Mouse (Mus musculus) kidney, adult 18-20 months (tissue): Measurements from ENCODE around the gene Syne3.
A peak's percentile ranks its signal among the peaks of the same experiment; 100 is the strongest.

Experiments used
- DNase-seq: peaks from one replicate; pipeline ENCODE4 v3.0.0; 2021

Gene Syne3

DNA sequence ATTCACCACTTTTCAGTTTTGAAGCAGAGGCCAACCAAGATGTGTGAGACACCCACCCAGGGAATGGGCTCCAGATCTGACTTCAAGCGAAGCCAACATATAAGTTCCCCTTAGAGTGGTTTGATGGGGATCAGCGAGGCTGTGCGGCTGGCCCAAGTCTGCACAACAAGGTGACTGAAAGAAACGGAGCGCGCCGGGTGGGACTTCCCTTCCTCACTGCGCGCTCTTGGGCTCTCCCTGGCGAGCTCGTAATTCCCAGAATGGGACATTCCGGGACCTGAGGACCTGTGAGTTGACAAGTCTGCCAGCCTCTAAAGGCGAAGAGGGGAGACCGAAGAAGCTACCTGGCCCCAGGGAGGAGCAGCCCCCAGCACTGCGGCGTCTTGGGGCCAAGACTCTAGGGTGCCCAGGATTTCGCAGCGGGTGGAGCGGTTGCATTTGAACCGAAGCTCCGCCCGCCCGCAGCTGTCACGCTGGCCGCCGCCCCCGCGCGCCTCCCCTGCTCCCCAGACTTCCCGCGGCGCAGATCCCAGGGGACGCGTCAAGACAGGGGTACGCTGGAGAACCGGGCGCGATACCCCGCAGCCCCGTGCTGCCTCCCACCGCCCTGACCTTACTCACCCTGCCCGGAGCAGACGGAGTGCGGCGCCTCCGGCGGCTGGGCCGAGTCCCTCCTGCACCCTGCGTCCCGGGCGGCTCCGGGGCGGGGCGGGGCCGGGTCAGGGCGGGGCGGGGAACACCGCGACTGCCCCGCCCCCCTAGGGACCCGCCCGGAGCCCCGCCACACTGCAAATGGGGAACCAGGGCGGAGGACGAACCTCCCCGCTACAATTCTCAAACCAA, at the start of gene Syne3:
Gene Syne3 (minus strand): TSS at position 440 of the 843 bp plus-strand sequence.
- peak; percentile 92 for DNase-seq

DNA sequence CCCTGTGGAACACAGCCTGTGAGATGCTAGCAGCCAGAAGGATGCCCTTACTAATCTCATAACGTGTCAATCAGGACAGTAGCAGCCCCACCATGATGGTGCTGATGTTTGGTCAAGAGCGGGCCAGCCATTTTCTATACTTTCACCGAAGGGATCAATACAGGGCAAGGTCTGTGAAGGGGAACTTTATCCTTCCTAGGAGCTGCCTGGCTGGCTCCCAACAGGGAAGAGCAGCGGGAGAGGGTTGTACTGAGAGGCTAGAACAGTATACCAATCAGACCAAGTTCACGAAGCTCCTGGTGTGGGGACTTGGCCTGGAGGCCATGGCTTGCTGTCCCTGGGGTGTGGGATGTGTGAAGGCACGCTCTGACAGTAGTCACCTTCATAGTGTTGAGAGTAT, 45.7 kb upstream of the Syne3 start:
- DNase-seq: no peak

DNA sequence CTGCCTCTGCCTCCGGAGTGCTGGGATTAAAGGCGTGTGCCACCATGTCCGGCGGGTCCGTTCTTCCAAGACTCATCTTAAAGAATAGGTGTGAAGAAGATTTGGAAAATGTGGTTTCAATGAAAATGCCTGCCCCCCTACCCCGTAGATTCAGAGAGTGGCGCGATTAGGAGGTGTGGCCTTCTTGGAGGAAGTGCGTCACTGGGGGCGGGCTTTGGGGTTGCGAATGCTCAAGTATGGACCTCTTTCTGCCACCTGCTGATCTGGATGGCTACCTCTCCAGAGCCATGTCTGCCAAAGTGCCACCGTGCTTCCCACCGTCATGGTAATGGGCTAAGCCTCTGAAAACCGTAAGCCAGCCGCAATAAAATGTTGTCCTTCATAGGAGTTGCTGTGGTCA, 44.4 kb upstream of the Syne3 start:
- no peak for DNase-seq

DNA sequence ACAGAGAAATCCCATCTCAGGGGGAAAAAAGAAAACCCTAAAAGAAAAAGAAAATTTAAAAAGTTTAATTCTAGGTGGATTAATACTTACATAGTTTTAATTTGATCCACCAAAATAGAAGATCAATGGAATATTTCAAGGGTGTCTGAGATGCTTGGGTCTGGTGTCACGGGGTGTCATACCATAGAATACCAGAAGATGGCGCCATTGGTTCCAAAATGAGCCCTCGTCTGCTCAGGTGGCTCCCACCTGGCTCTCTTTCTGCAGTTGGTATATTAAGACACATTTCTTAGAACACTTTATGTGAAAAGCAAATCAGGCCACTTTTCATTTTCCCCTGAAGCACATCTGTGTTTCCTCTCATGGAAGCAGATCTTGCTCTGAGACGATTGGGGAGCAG, 41.3 kb upstream of the Syne3 start:
- peak; percentile 63 for DNase-seq

DNA sequence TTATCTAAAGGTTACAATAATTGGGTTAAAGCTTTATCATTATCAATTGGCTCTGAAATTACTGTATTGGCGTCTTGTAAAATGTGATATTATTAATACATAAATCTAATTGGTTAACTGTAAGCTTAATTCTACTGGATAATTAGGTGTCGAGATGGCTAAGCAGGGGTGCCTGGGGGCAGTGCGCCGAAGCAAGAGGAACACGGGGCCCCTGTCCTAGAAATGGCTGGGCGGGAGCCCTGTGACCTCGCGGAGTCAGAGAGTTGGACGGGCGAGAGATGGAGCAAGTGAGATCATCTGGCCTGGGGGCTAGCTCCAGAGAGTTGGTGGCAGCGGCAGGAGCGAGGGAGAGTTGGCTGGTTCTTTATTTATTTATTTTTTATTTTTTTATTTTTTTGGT, 40.2 kb upstream of the Syne3 start:
- no peak for DNase-seq

DNA sequence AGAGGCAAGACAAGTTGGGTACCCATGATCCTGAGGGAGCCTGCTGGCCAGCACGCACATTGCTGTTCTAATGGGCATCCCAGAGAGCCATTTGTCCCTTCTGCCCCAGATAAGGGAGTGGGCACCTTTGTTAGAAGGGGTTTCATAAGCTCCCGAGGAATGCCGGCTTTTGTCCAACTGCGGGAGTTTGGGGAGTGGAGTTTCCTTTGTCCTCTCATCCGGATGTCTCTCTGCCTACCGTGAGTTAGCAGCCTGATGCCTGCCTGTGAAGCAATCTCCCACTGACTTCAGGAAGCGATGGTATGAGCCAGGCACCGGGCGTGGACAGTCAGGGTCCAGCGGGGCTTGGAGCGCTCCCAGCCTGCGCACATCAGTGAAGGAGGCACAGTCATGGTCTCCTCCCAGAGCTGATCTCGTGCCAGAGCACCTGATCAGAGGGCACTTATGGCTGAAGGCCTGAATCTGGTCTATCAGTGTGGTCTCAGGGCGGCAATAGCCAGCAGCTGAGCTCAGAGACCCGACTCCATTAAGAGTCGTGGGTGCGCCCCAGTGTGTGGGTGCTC, 38.8 kb upstream of the Syne3 start:
- no peak for DNase-seq

DNA sequence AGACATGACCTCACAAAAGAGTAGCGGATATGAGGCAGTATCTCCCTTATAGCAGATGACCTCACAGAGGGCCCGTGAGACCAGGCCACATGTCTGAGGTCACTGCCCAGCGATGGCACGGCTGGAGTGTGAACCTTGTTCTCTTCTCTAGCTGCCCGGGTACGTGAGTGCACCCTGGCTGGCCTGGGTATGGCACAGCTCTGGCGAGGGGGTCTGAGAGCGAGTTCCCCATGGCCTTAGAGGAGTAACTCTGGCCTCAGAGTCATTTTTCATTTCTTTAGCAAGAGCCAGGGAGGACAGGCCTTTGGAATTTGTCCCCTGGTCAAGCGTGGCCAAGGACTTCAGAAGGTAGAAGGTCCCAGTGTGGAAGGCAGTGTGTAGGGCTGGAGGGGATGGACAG, 35.2 kb upstream of the Syne3 start:
- DNase-seq: peak; percentile 34

DNA sequence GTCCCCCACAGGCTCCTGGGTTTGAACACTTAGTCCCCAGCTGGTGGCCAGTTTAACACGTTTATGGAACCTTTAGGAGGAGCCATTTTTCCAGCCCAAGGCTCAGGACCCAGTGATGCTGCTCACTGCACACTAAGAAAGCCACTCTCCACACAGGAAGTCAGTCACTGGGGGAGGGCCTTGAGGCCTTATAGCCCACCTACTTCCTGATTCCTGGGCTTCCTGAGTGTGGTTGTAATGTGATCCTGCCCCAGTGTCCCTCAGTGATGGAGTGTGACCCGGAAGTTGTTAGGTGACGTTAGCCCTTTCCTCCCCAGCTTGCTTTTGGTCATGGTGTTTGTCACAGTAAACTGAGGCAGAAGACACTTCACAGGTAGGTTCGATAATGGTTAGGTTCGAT, 33.5 kb upstream of the Syne3 start:
- no peak for DNase-seq

DNA sequence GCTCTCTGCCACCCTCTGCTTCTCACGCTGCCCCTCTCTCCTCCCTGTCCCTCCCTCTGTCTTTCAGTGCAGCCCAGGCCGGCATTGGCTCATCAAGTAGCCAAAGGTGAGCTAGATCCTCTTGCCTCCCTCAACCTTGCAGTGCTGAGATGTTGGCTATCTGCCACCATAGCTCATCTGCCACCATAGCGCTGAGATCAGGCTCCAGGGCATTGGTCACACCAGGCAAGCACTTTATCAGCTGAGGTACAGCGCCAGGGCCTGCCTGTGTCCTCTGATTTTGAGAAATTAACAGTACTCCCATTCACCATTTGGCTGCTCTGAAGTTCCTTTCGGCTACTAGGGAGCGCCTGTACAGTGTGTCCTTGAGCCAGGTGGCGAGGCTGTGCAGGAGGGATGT, 31.3 kb upstream of the Syne3 start:
- no peak for DNase-seq

DNA sequence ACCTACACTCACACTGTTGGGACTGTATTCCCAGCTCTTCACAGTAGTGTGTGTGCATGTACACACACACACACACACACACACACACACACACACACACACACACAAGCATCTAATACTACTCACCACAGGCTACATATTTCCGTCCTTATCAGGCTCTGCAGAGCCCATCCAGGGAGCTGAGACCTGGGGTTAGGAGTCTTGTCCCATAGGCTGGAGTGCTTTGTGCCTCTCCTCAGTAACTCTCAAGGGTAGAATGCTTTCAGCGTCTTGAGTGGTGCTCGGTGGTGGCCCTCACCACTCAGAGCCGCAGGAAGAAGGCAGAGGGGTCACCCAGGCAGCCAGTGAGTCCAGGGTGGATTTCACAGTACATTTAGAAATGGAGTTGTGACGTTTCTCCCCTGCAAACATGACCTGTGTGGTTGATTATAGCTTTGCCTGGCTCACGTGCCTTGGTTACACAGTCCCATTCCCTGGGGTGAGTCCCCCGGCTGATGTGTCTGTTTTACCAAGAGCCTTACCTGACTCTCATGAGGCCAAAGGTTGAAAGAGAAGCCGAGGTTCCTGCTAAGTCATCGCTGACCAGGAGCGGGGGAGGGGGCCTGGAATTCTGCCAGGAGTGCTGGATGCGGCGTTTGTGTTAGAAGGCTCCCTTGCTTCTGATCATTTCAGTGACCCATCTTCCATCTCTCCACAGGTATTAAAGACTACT, 30.1 kb upstream of the Syne3 start:
- DNase-seq: peak; percentile 62

DNA sequence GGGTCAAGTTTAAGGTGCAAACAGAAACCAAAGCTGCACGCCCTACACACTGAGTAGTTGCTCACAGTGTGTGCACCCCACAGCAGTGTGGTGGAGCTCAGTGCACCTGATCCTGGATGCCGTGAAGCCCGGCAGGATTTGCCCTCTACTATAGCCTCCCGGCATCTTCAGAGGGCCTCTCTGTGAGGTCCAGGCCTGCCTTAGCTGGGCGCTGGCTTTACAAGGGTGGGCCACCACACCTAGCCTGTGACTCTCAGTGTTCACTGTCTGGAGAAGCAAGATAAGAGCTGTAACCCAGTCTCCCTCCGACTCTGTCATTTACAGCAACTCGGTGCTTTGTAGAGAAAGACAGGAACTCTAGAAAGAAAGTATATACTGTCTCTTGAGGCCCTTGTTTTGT, 29.3 kb upstream of the Syne3 start:
- no peak for DNase-seq

DNA sequence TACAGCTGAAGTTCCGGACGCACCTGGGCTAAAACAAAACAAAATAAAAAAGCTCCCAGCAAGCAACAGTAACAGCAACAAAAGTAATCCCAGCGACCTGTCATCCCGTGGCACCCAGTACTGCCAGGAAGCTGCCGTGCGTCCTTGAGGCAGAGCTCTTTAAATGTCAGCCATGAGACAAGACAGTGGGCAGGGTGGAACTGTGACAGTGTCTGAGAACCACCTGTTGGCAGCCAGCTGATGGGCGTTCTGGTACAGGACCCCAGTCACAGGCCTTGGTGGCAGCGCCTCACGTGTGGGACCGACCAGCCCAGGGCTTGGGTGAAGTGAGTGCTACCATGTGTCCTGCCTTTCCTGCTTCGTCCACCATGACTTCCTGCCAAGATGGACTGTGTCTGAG, 28.6 kb upstream of the Syne3 start:
- no peak for DNase-seq

DNA sequence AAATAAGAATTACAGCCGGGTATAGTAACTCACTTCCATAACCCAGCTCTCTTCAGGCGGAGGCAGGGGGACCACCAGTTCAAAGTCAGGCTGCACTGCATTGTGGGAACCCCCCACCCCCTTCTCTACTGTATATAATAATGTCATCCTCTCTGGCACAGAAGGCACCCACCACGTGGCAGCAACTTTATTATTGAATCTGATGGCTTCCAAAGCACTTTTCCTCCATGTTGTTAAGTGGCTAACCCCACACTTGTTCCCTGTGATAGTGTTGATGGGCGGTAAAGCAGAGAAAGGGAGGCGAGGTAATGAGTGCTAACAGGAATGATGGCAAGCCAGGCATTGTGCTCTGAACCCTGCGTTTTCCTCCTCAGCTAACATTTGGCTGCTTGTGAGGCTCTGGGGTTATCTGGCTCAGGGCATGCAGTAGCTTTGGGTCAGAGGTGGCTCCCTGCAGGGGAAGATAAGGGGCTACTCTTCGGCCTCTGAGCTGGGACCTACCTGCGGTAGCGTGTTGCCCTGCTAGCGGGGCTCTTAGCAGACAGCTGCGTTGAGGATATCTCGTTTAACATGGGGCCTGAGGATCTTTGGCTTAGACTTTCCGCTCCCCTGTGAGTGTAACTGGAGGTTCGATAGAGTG, 24.6 kb upstream of the Syne3 start:
- DNase-seq: no peak

DNA sequence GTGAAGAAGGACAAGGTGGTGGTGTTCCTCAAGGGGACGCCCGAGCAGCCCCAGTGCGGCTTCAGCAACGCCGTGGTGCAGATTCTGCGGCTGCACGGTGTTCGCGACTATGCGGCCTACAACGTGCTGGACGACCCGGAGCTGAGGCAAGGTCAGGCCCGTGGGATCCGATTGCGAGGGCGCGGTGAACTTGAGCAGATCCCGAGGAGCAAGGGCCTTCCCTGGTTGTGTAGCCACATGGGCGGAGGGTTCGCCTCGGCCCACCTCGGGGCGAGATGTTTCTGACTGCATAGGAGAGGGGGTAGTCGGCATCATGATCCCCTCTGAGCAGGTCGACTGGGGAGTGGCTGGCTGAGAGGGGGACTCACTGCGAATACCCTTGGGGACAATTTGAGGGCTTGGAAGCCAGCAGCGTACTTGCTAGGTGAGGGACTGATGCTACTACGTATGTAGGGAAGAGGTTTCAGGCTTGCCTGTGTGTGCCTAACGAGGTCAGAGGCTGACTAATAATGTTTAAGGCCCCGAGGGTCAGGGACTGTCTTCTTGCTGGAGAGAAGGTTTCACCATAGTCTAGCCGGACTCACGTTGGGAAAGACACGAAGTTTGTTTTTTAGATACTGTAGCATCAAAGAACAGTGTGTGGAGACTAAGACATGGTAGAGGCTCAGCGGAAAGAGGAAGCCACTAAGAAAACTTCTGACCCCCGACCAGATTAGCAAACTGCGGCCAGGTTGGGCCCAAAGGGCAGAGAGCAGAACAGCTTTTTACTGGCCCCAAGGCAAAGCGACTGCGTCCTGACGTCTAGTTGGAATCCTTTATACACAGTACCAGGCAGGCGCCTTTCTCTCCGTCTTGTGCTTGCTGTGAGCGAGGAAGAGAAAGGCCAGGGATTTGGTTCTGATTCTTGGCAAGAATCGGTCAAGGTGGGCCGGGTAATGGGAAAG, 23.5 kb upstream of the Syne3 start:
- DNase-seq: peak; percentile 31

DNA sequence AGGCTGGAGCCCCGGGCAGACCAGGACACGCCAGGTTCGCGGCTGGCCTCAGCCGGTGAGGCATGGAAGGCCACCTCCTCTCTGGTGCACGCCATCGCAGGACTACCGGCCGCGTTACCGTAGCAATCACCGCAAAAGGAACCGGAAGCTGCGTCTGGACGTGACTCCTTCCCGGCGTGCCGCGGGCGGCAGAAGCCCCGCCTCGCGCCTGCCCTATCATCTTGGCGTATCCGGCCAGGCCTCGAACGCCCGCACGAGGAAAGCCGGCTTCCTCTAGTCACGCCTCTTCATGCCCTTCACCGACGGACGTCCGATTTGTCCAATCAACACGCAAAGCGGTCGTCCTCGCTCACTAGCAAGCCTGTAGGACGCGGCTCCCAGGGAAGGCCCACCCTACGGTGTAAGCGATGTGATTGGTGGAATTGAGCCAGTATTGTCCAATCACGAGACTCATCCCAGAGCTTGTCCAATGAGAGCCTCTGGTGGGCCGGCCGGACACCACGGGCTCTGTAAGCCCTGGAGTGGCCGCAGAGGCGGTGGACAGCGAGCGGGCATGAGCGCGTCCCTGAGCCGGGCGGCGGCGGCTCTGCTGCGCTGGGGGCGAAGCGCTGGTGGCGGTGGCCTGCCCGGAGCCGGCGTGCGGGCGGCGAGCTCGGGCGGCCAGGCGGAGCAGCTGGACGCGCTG, 22.7 kb upstream of the Syne3 start, which contains the start of gene Glrx5:
Gene Glrx5 (plus strand): TSS at position 542 of the 685 bp plus-strand sequence.
- DNase-seq: peak; percentile 99

DNA sequence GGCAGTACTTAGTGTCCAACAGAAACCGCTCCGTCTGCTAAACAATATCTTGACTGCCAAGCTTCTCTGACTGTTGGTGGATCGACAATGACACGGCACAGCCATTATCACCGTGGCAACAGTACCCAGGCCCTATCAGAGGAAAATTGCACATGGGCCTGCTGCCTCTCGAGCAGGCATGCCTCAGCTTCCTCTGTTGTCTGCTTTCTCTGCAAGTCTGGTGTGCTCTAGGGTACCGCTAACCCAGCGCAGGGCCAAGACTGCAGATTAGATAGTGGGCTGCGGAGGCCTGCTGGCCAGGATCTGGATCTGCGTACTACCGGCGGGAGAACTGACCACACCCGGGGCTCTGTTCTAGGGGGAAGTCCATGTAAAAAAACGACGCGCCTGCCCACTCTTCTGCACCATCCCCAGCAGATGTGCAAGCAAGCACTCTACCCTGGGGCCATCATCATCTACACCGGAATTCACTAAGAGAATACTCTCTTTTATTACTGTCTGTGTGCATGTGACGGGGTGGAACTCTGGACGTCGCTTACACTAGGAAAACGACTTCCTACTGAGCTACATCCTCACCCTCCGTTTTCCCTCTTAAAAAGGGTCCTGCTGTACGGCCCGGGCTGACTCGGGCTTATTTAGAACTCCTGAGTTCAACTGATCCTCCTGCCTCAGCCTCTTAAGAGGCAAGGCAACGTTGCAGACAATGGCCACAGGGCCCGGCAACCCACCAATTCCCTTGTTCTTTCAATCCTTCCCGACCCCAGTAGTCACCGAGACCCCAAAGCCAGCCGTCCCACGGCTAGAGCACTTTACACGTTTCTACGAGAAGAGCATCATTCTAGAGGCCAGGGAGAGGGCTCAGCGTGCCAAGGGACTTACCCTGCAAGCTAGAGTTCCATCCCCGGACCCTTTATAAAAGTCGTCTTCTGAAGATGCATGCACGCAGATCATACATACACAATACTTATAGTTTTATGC, 21.8 kb upstream of the Syne3 start:
- no peak for DNase-seq

DNA sequence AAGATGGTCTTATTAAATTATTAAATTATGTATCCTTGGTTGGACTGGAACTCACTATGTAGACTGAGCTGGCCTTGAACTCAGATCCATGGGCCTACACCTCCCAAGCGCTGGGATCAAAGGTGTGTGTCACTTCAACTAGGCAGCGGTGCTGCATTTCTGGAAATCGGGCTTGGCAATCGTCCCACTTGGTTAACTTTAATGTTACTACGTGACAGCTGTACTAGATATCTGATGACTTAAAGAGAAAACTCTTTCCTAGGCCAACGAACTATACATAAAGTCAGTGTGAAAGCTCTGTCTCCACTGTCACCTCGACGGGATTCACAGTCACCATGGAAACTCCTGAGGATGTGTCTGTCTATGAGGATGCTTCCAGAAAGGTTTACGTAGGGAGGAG, 20.3 kb upstream of the Syne3 start:
- no peak for DNase-seq

DNA sequence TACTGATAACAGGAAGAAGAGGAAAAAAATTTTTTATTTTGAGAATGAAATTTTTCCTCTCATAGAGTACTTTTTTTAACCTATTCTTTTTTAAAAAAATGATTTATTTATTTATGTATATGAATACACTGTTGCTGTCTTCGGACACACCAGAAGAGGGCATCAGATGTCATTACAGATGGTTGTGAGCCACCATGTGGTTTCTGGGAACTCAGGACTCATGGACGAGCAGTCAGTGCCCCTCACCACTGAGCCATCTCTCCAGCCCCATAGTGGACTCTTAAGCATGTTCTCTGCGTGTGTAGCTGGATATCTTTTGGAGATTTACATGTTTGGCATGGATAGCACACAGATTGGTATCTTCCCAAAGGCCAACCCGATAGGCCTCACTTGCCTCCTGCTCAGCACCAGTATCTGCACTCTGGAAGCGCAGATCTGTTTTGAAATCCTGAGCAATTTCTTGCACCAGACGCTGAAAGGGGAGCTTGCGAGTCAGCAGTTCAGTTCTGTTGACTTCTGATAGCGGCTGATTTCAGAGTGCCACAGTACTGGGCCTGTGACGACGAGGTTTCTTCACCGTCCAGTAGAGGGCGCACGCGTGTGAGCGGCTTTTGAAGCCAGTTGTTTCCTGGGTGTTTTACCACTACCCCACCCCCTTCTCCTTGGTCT, 17.8 kb upstream of the Syne3 start:
- DNase-seq: peak; percentile 80

DNA sequence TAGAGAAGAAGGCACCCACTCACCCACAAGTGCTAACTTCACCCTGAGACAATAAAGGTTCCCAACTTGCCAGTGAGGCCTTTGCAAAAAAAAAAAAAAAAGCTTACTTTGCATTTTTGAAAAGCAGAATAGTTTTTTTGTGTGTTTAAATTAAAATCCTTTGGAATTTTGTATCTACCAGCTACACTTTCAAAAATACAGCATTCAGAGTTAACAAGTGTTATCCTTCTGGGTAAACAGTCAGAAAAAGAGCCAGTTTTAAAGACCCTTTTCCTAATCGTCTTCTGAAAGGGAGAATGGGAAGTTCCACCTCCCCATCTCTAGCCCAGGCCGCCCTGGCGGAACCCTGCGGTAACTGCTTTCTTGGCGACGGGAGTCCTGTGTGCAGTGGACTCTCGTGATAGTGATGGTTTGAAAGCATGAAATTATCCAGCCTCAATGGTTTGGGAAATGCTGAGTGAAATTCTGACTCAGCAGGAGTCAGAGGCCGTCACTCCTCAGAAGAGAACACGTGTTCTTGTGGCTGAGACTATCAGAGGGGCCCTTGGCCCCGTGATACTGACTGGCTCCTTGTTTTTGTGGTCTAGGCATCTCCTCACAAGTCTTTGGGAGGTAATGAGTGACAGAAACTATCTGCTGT, 16.5 kb upstream of the Syne3 start:
- DNase-seq: no peak
